Mouse (Mus musculus): ENCODE results near the gene Btbd35f1. TPM values are rescaled to one million over a fixed set of nuclear protein-coding genes. Genes with fewer than 3 reads are reported as not detected.

Btbd35f1 gene
- not detected in 2 replicates for polyA plus RNA-seq (2015; fragmentation: Nextera tagmentation; extraction: Ambion mirVana)

GRCm38 (mm10) chrX:32559755-32560154 lies at the start of gene Btbd35f1:
Gene Btbd35f1, plus strand, starts transcription at chrX:32560055.

Other genes with a start within 250 kb of the Btbd35f1 start
- gene Gm5926, start 90.7 kb downstream of the Btbd35f1 start, polyA plus RNA-seq (2015; fragmentation: Nextera tagmentation; extraction: Ambion mirVana) = not detected in 2 replicates
- gene Btbd35f21, start 166.1 kb downstream of the Btbd35f1 start, polyA plus RNA-seq (2015; fragmentation: Nextera tagmentation; extraction: Ambion mirVana) = not detected in 2 replicates